Mouse (Mus musculus) myocyte (in vitro differentiated cells): ENCODE data around the gene Cartpt. TPM values are rescaled to one million over a fixed set of nuclear protein-coding genes. Genes with fewer than 3 reads are reported as not detected.

ENCODE experiments used
- H3K27me3 ChIP-seq: one replicate; pipeline ENCODE4 v1.6.1; 2011; ENCODE audit not compliant: control insufficient read depth, insufficient read depth, insufficient read length
- H3K36me3 ChIP-seq: one replicate; pipeline ENCODE4 v1.6.1; 2011; ENCODE audit not compliant: control insufficient read depth, insufficient read depth
- H3K4me2 ChIP-seq: one replicate; pipeline ENCODE4 v1.6.1; 2011; ENCODE audit warnings: low read depth, control low read depth
- H3K4me3 ChIP-seq: one replicate; pipeline ENCODE4 v1.5.1; 2011; ENCODE audit warnings: mild to moderate bottlenecking, control low read depth, moderate library complexity
- H3K79me2 ChIP-seq: one replicate; pipeline ENCODE4 v1.6.1; 2011; ENCODE audit not compliant: control insufficient read depth, insufficient read depth
- H3ac ChIP-seq: one replicate; pipeline ENCODE4 v1.6.1; 2011; ENCODE audit not compliant: control insufficient read depth, insufficient read length
- CEBPB ChIP-seq: IDR thresholded peaks from 2 replicates; pipeline ENCODE4 v1.6.1; 2011; ENCODE audit warnings: mild to moderate bottlenecking, moderate library complexity; ENCODE audit not compliant: poor library complexity, insufficient read depth, severe bottlenecking
- E2F4 ChIP-seq: IDR thresholded peaks from one replicate; pipeline ENCODE4 v1.6.1; 2011; ENCODE audit warnings: mild to moderate bottlenecking, control low read depth, moderate library complexity; ENCODE audit not compliant: insufficient read depth
- MAX ChIP-seq: IDR thresholded peaks from one replicate; pipeline ENCODE4 v1.6.1; 2011; ENCODE audit warnings: low read depth, mild to moderate bottlenecking, control low read depth
- MYOD1 ChIP-seq, 3 experiments: IDR thresholded peaks; one replicate each; pipeline ENCODE4 v1.6.1; 2011; ENCODE audit warnings: control low read depth in 2 of 3, low read depth in 2 of 3, mild to moderate bottlenecking in 2 of 3, moderate library complexity in 1 of 3; ENCODE audit not compliant: insufficient read length in 2 of 3, control insufficient read depth in 1 of 3
- MYOG ChIP-seq, 3 experiments: IDR thresholded peaks; one replicate each; pipeline ENCODE4 v1.6.1; 2011; ENCODE audit warnings: control low read depth in 2 of 3, low read depth in 2 of 3, mild to moderate bottlenecking in 2 of 3; ENCODE audit not compliant: insufficient read length in 2 of 3, control insufficient read depth in 1 of 3, insufficient read depth in 1 of 3
- POLR2A ChIP-seq: IDR thresholded peaks from one replicate; pipeline ENCODE4 v1.6.1; 2011; ENCODE audit warnings: low read depth, mild to moderate bottlenecking, control low read depth, moderate library complexity; ENCODE audit not compliant: insufficient read length
- POLR2AphosphoS2 ChIP-seq: IDR thresholded peaks from one replicate; pipeline ENCODE4 v1.6.1; 2011; ENCODE audit warnings: low read depth, control low read depth; ENCODE audit not compliant: insufficient read length
- REST ChIP-seq: IDR thresholded peaks from one replicate; pipeline ENCODE4 v1.6.1; 2011; ENCODE audit warnings: mild to moderate bottlenecking, control low read depth, moderate library complexity; ENCODE audit not compliant: insufficient read depth, insufficient read length
- SRF ChIP-seq: IDR thresholded peaks from one replicate; pipeline ENCODE4 v1.6.1; 2011; ENCODE audit warnings: low read depth; ENCODE audit not compliant: control insufficient read depth, insufficient read length
- TCF12 ChIP-seq: IDR thresholded peaks from one replicate; pipeline ENCODE4 v1.6.1; 2011; ENCODE audit warnings: mild to moderate bottlenecking, control low read depth; ENCODE audit not compliant: poor library complexity, insufficient read depth, severe bottlenecking
- TCF3 ChIP-seq: IDR thresholded peaks from one replicate; pipeline ENCODE4 v1.6.1; 2011; ENCODE audit warnings: low read depth, control low read depth; ENCODE audit not compliant: insufficient read length
- USF1 ChIP-seq: IDR thresholded peaks from one replicate; pipeline ENCODE4 v1.6.1; 2011; ENCODE audit warnings: low read depth, mild to moderate bottlenecking, control low read depth, moderate library complexity
- polyA plus RNA-seq: library from polyadenylated mRNA; unstranded; fragments of >200 nt; fragmentation: generic; extraction: Trizol; gene quantifications from one replicate; pipeline ENCODE4 v1.2.1, GENCODE M21; 2012; ENCODE audit warnings: missing spikeins

Cartpt gene
- polyA plus RNA-seq, 1 experiment = 0.04 TPM

GRCm38 (mm10) chr13:99851026-99851425 is 49.9 kb downstream of the Cartpt start:
- Histone ChIP-seq H3K4me2 (no peak overlapping the region), H3ac (no peak overlapping the region), H3K4me3 (no peak overlapping the region), H3K27me3 (no peaks in the 10 kb centered on the region), H3K36me3 (no peaks in the 10 kb centered on the region), H3K79me2 (no peaks in the 10 kb centered on the region)
- TF ChIP-seq USF1 (no peak), POLR2AphosphoS2 (no peak), TCF12 (no peak), CEBPB (no peak), REST (no peak), MYOD1 (IDR thresholded peaks at IDR 0.05; ENCODE audit: control insufficient read depth in 1 of 3, insufficient read length in 2 of 3, low read depth in 2 of 3) (no peak), MAX (no peak)

DNA sequence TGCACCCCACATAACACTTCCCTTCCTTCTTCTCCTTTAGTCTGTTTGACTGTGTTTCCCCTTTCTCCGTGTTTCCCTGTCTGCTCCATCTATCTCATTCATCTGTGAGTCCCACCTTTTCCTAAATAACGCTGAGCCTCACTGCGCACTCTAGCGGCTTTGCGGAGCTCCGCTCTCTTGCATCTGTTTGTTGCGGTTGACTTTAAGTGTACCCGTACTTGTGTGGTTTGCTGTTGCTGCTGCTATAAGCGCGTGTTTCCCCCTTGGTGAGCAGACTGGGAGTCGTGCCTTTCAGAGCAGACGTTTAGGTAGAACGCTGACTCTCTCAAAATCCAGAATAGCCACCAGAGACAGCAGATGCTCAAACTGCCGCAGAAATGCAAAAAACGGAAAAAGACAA is 51.3 kb downstream of the Cartpt start:
- Histone ChIP-seq H3K79me2 (no peaks in the 10 kb centered on the region), H3K4me3 (no peak overlapping the region), H3K4me2 (no peak overlapping the region), H3K27me3 (no peaks in the 10 kb centered on the region), H3ac (no peak overlapping the region), H3K36me3 (no peaks in the 10 kb centered on the region)
- TF ChIP-seq MYOD1 (IDR thresholded peaks at IDR 0.05; ENCODE audit: control insufficient read depth in 1 of 3, insufficient read length in 2 of 3, low read depth in 2 of 3) = no peak
- TF ChIP-seq USF1 = no peak
- no peak for TF ChIP-seq CEBPB
- TF ChIP-seq SRF = no peak
- no peak for TF ChIP-seq POLR2A
- TF ChIP-seq TCF12 = no peak
- no peak for TF ChIP-seq MAX
- TF ChIP-seq REST = no peak
- TF ChIP-seq MYOG (IDR thresholded peaks at IDR 0.05; ENCODE audit: control insufficient read depth in 1 of 3, insufficient read depth in 1 of 3, insufficient read length in 2 of 3, low read depth in 2 of 3) = no peak
- no peak for TF ChIP-seq E2F4
- TF ChIP-seq POLR2AphosphoS2 = no peak
- TF ChIP-seq TCF3 = no peak

Other genes starting within 250 kb of the Cartpt start
- gene Mccc2, start 114.5 kb upstream of the Cartpt start, polyA plus RNA-seq = 9.9 TPM
- 2.4 TPM for gene Bdp1, start 203.0 kb upstream of the Cartpt start, polyA plus RNA-seq
- gene Serf1, start 206.9 kb upstream of the Cartpt start, polyA plus RNA-seq = 34.0 TPM
- 39.5 TPM for gene Smn1, start 223.8 kb upstream of the Cartpt start, polyA plus RNA-seq